Mouse (Mus musculus): ENCODE measurements around the gene BC029722. TPM values are rescaled to one million over a fixed set of nuclear protein-coding genes. Genes with fewer than 3 reads are reported as not detected.

The BC029722 gene
- polyA plus RNA-seq, 1 experiment from 2014 or later, result 13.4 TPM

GRCm38 (mm10) chr2:155775685-155776263 is 43.5 kb downstream of the BC029722 start:
- H3K4me2 ChIP-seq, result peak overlapping the region; percentile 75
- H3K27me3 ChIP-seq, result peaks cover 55% of the 10 kb centered on the region
- H3K9ac ChIP-seq, result peak overlapping the region; percentile 68
- H3K9me3 ChIP-seq, result no peaks in the 10 kb centered on the region
- peaks cover 17% of the 10 kb centered on the region for H3K4me1 ChIP-seq
- H3K27ac ChIP-seq, result peak overlapping the region; percentile 59
- peak overlapping the region; percentile 58 for H3K4me3 ChIP-seq (replicated peaks)
- ATAC-seq (ENCODE audit: low FRiP score), result peak; percentile 70
- under 1% methylated on average over 39 of the region's 44 CpGs for WGBS
- H3K36me3 ChIP-seq (replicated peaks), result no peaks in the 10 kb centered on the region

GRCm38 (mm10) chr2:155774927-155775684 is 44.1 kb downstream of the BC029722 start, which contains the start of gene Mmp24:
TSS of gene Mmp24 (plus strand) at chr2:155775342.
- peak within 1 kb of the TSS; percentile 58 for H3K4me3 ChIP-seq (replicated peaks)
- no peak; the same call in 1 of the 2 replicates for ATAC-seq (ENCODE audit: low FRiP score)
- peak within 1 kb of the TSS; percentile 75 for H3K4me2 ChIP-seq
- peaks cover 17% of the 10 kb centered on the region for H3K4me1 ChIP-seq
- H3K9ac ChIP-seq, result peak within 1 kb of the TSS; percentile 68
- WGBS, result 2% methylated on average over 47 of the region's 100 CpGs
- no peaks in the 10 kb centered on the region for H3K36me3 ChIP-seq (replicated peaks)
- H3K27me3 ChIP-seq, result peaks cover 55% of the 10 kb centered on the region
- no peaks in the 10 kb centered on the region for H3K9me3 ChIP-seq
- H3K27ac ChIP-seq, result peak within 1 kb of the TSS; percentile 59

GRCm38 (mm10) chr2:155774261-155774926 is 44.8 kb downstream of the BC029722 start:
- ATAC-seq (ENCODE audit: low FRiP score), result no peak
- no peaks in the 10 kb centered on the region for H3K36me3 ChIP-seq (replicated peaks)
- WGBS, result 62% methylated on average over 11 of the region's 11 CpGs
- H3K4me2 ChIP-seq, result peak overlapping the region; percentile 75
- H3K4me1 ChIP-seq, result peaks cover 17% of the 10 kb centered on the region
- H3K9ac ChIP-seq, result no peak overlapping the region
- peaks cover 55% of the 10 kb centered on the region for H3K27me3 ChIP-seq
- no peaks in the 10 kb centered on the region for H3K9me3 ChIP-seq
- peak overlapping the region; percentile 58; the same call in 1 of the 2 replicates for H3K4me3 ChIP-seq (replicated peaks)
- no peak overlapping the region for H3K27ac ChIP-seq

DNA sequence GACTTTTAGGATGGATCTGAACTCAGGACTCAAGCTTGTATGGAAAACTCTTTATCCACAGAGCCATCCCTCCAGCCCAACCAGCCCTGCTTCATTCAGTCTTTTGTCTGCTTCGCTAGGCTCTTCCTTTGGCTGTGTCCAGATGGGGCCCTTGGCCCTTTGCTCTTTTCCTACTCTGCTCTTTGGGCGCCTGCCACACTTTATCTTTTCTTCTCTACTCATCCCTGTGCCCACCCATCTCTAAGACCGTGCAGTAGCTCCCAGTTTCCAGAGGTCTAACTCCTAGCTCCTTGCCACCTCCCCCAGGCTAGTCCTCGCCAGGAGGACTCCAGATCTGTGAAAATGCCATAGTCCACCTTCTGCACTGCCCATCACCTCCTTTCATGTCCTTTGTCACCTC is 45.6 kb downstream of the BC029722 start:
- Histone ChIP-seq H3K9ac (no peak overlapping the region), H3K4me2 (no peak overlapping the region), H3K4me3 (replicated peaks) (no peak overlapping the region), H3K27ac (no peak overlapping the region), H3K27me3 (peaks cover 55% of the 10 kb centered on the region), H3K9me3 (no peaks in the 10 kb centered on the region), H3K36me3 (replicated peaks) (no peaks in the 10 kb centered on the region), H3K4me1 (peaks cover 11% of the 10 kb centered on the region)
- ATAC-seq (ENCODE audit: low FRiP score), result no peak
- WGBS, result 70% methylated on average over 4 of the region's 4 CpGs

Other genes with a start within 250 kb of the BC029722 start
- gene Gss, start 226.6 kb downstream of the BC029722 start, polyA plus RNA-seq (2016; fragmentation: Nextera tagmentation; extraction: Ambion mirVana), result 16.6 and 20.0 TPM in 2 replicates
- 0.66 and 1.0 TPM in 2 replicates for gene Myh7b, start 208.2 kb downstream of the BC029722 start, polyA plus RNA-seq (2016; fragmentation: Nextera tagmentation; extraction: Ambion mirVana)
- gene Trpc4ap, start 127.0 kb downstream of the BC029722 start, polyA plus RNA-seq (2016; fragmentation: Nextera tagmentation; extraction: Ambion mirVana), result 159 and 167 TPM in 2 replicates
- gene Edem2, start 90.0 kb downstream of the BC029722 start, polyA plus RNA-seq (2016; fragmentation: Nextera tagmentation; extraction: Ambion mirVana), result 32.6 and 33.0 TPM in 2 replicates
- not detected in 2 replicates for gene Gm17581, start 83.6 kb downstream of the BC029722 start, polyA plus RNA-seq (2016; fragmentation: Nextera tagmentation; extraction: Ambion mirVana)
- 1.4 and 2.6 TPM in 2 replicates for gene Procr, start 68.3 kb downstream of the BC029722 start, polyA plus RNA-seq (2016; fragmentation: Nextera tagmentation; extraction: Ambion mirVana)
- 3.4 and 4.4 TPM in 2 replicates for gene Mmp24, start 44.1 kb downstream of the BC029722 start, polyA plus RNA-seq (2016; fragmentation: Nextera tagmentation; extraction: Ambion mirVana)
- gene Eif6, start 7.5 kb upstream of the BC029722 start, polyA plus RNA-seq (2016; fragmentation: Nextera tagmentation; extraction: Ambion mirVana), result 159 and 160 TPM in 2 replicates
- gene Fam83c, start 15.4 kb upstream of the BC029722 start, polyA plus RNA-seq (2016; fragmentation: Nextera tagmentation; extraction: Ambion mirVana), result 0.50 and 0.68 TPM in 2 replicates
- 67.3 and 72.9 TPM in 2 replicates for gene Uqcc1, start 110.9 kb upstream of the BC029722 start, polyA plus RNA-seq (2016; fragmentation: Nextera tagmentation; extraction: Ambion mirVana)
- gene Gm15557, start 121.3 kb upstream of the BC029722 start, polyA plus RNA-seq (2016; fragmentation: Nextera tagmentation; extraction: Ambion mirVana), result not detected in 2 replicates
- gene Gdf5, start 125.9 kb upstream of the BC029722 start, polyA plus RNA-seq (2016; fragmentation: Nextera tagmentation; extraction: Ambion mirVana), result 2.1 and 2.9 TPM in 2 replicates
- 28.9 and 30.5 TPM in 2 replicates for gene Cep250, start 137.0 kb upstream of the BC029722 start, polyA plus RNA-seq (2016; fragmentation: Nextera tagmentation; extraction: Ambion mirVana)
- 1.3 TPM in 2 replicates for gene 6430550D23Rik, start 188.6 kb upstream of the BC029722 start, polyA plus RNA-seq (2016; fragmentation: Nextera tagmentation; extraction: Ambion mirVana)
- 196 and 199 TPM in 2 replicates for gene Ergic3, start 188.6 kb upstream of the BC029722 start, polyA plus RNA-seq (2016; fragmentation: Nextera tagmentation; extraction: Ambion mirVana)
- gene Fer1l4, start 233.5 kb upstream of the BC029722 start, polyA plus RNA-seq (2016; fragmentation: Nextera tagmentation; extraction: Ambion mirVana), result not detected in 2 replicates
- gene Spag4, start 245.7 kb upstream of the BC029722 start, polyA plus RNA-seq (2016; fragmentation: Nextera tagmentation; extraction: Ambion mirVana), result 5.3 and 7.7 TPM in 2 replicates

All from forebrain, embryonic 12.5 days (tissue).